Mouse (Mus musculus) neural tube, embryonic 15.5 days (tissue): ENCODE measurements around the gene Diablo. TPM values are rescaled to one million over a fixed set of nuclear protein-coding genes. Genes with fewer than 3 reads are reported as not detected.
"Not testable (repeated sequence)": the region's sequence is repeated elsewhere in the genome, so short reads cannot be mapped to it uniquely, and the experiment has no call there.

Experiments used
- ATAC-seq: fragments of 200-750 bp; cut with Nextera tagmentation; 2 replicates; pipeline ENCODE4 v1.8.0; 2017; ENCODE audit warnings: mild to moderate bottlenecking, moderate TSS enrichment, moderate library complexity; ENCODE audit not compliant: low FRiP score
- H3K27ac ChIP-seq: fragments of 300-500 bp; sonication (generic); replicated peaks from 2 replicates; pipeline ENCODE4 v1.5.1; 2015; ENCODE audit warnings: mild to moderate bottlenecking, inconsistent platforms
- H3K27me3 ChIP-seq: fragments of 300-500 bp; sonication (generic); replicated peaks from 2 replicates; pipeline ENCODE4 v1.6.1; 2015; ENCODE audit warnings: inconsistent platforms
- H3K36me3 ChIP-seq: fragments of 300-500 bp; sonication (generic); 2 replicates; pipeline ENCODE4 v1.6.1; 2015; ENCODE audit warnings: inconsistent platforms
- H3K4me1 ChIP-seq: fragments of 300-500 bp; sonication (generic); 2 replicates; pipeline ENCODE4 v1.6.1; 2015; ENCODE audit warnings: inconsistent platforms
- H3K4me2 ChIP-seq: fragments of 300-500 bp; sonication (generic); 2 replicates; pipeline ENCODE4 v1.6.1; 2015; ENCODE audit warnings: inconsistent platforms, mild to moderate bottlenecking, moderate library complexity
- H3K4me3 ChIP-seq: fragments of 300-500 bp; sonication (generic); replicated peaks from 2 replicates; pipeline ENCODE4 v1.5.1; 2015; ENCODE audit warnings: mild to moderate bottlenecking, inconsistent platforms
- H3K9ac ChIP-seq: fragments of 300-500 bp; sonication (generic); replicated peaks from 2 replicates; pipeline ENCODE4 v1.6.1; 2015; ENCODE audit warnings: mild to moderate bottlenecking, inconsistent platforms
- H3K9me3 ChIP-seq: fragments of 300-500 bp; sonication (generic); replicated peaks from 2 replicates; pipeline ENCODE4 v1.6.1; 2016; ENCODE audit warnings: inconsistent platforms
- WGBS: fragments of 180-500 bp; shearing (Covaris S2); methylation state at CpG from one replicate; pipeline ENCODE4 v1.1.7; 2015; ENCODE audit warnings: mixed read lengths; 5-methylcytosine and 5-hydroxymethylcytosine counted together
- polyA plus RNA-seq: library from polyadenylated mRNA; unstranded; fragments of >200 nt; fragmentation: Nextera tagmentation; extraction: Ambion mirVana; gene quantifications from 2 replicates; pipeline ENCODE4 v1.2.1, GENCODE M21; 2015

Diablo gene
- polyA plus RNA-seq, 1 experiment from 2014 or later: 104 TPM

- peak within 1 kb of the TSS; percentile 58 for H3K9ac ChIP-seq
- H3K4me2 ChIP-seq: peak within 1 kb of the TSS; percentile 94
- H3K9me3 ChIP-seq: no peaks in the 10 kb centered on the region
- peaks cover 27% of the 10 kb centered on the region for H3K4me1 ChIP-seq
- H3K27ac ChIP-seq: peak within 1 kb of the TSS; percentile 79
- no peaks in the 10 kb centered on the region for H3K27me3 ChIP-seq
- no peak for ATAC-seq
- H3K4me3 ChIP-seq: peak within 1 kb of the TSS; percentile 98
- WGBS: 92% methylated on average over 7 of the region's 7 CpGs
- H3K36me3 ChIP-seq: peaks cover 29% of the 10 kb centered on the region
Measured at GRCm38 (mm10) chr5:123525281-123525680, 1.3 kb upstream of the Diablo start, which contains the start of gene Gm49027. Gene Gm49027 (minus strand): TSS chr5:123525488.

- peaks cover 25% of the 10 kb centered on the region for H3K36me3 ChIP-seq
- peak overlapping the region; percentile 98 for H3K4me3 ChIP-seq
- ATAC-seq: peak; percentile 87
- WGBS: under 1% methylated on average over 26 of the region's 27 CpGs
- H3K27ac ChIP-seq: peak overlapping the region; percentile 79
- H3K4me2 ChIP-seq: peak overlapping the region; percentile 94
- H3K9ac ChIP-seq: peak overlapping the region; percentile 58
- no peaks in the 10 kb centered on the region for H3K9me3 ChIP-seq
- H3K4me1 ChIP-seq: peaks cover 27% of the 10 kb centered on the region
- H3K27me3 ChIP-seq: no peaks in the 10 kb centered on the region
Measured at GRCm38 (mm10) chr5:123524393-123524750, 396 bp upstream of the Diablo start.

GRCm38 (mm10) chr5:123522166-123522565, 1.8 kb downstream of the Diablo start:
- Histone ChIP-seq H3K9me3 (no peaks in the 10 kb centered on the region), H3K36me3 (peaks cover 22% of the 10 kb centered on the region)
- WGBS: 100% methylated on average over 1 of the region's 1 CpGs

GRCm38 (mm10) chr5:123521621-123522020, 2.4 kb downstream of the Diablo start:
- Histone ChIP-seq H3K9ac (no peak overlapping the region), H3K27me3 (no peaks in the 10 kb centered on the region), H3K36me3 (peaks cover 24% of the 10 kb centered on the region), H3K4me3 (no peak overlapping the region), H3K9me3 (no peaks in the 10 kb centered on the region), H3K4me1 (peaks cover 27% of the 10 kb centered on the region), H3K4me2 (no peak overlapping the region), H3K27ac (no peak overlapping the region)
- 88% methylated on average over 1 of the region's 1 CpGs for WGBS
- no peak for ATAC-seq

More at GRCm38 (mm10) chr5:123522166-123522565, 1.8 kb downstream of the Diablo start:
- Histone ChIP-seq H3K4me2 (no peak overlapping the region), H3K9ac (no peak overlapping the region), H3K4me1 (peaks cover 27% of the 10 kb centered on the region), H3K27ac (no peak overlapping the region), H3K27me3 (no peaks in the 10 kb centered on the region), H3K4me3 (no peak overlapping the region)
- ATAC-seq: no peak

GRCm38 (mm10) chr5:123520666-123521065, 3.3 kb downstream of the Diablo start:
- no peak for ATAC-seq
- peaks cover 33% of the 10 kb centered on the region for H3K36me3 ChIP-seq
- no peak overlapping the region for H3K27ac ChIP-seq
- H3K4me1 ChIP-seq: peaks cover 27% of the 10 kb centered on the region
- H3K27me3 ChIP-seq: no peaks in the 10 kb centered on the region
- no peak overlapping the region for H3K9ac ChIP-seq
- H3K4me3 ChIP-seq: no peak overlapping the region
- no peaks in the 10 kb centered on the region for H3K9me3 ChIP-seq
- 87% methylated on average over 9 of the region's 9 CpGs for WGBS
- H3K4me2 ChIP-seq: no peak overlapping the region

GRCm38 (mm10) chr5:123514871-123515270, 9.1 kb downstream of the Diablo start:
- no peak overlapping the region for H3K4me2 ChIP-seq
- peaks cover 60% of the 10 kb centered on the region for H3K36me3 ChIP-seq
- 0 out of 2 replicates have a peak, but pooled peaks cover 1% of the 10 kb centered on the region for H3K4me1 ChIP-seq
- H3K27ac ChIP-seq: no peak overlapping the region
- WGBS: 91% methylated on average over 5 of the region's 5 CpGs
- H3K27me3 ChIP-seq: no peaks in the 10 kb centered on the region
- no peaks in the 10 kb centered on the region for H3K9me3 ChIP-seq
- H3K4me3 ChIP-seq: no peak overlapping the region
- H3K9ac ChIP-seq: no peak overlapping the region
- ATAC-seq: no peak

GRCm38 (mm10) chr5:123512102-123512501, 11.9 kb downstream of the Diablo start:
- Histone ChIP-seq H3K4me3 (no peak overlapping the region), H3K4me2 (no peak overlapping the region), H3K9me3 (no peaks in the 10 kb centered on the region), H3K4me1 (peaks cover 21% of the 10 kb centered on the region), H3K27me3 (no peaks in the 10 kb centered on the region), H3K36me3 (peaks cover 41% of the 10 kb centered on the region), H3K9ac (no peak overlapping the region), H3K27ac (no peak overlapping the region)
- WGBS: 75% methylated on average over 3 of the region's 3 CpGs
- ATAC-seq: no peak

GRCm38 (mm10) chr5:123511426-123511825, 12.6 kb downstream of the Diablo start:
- not testable (repeated sequence) for H3K27ac ChIP-seq
- 92% methylated on average over 3 of the region's 3 CpGs for whole genome bisulfite sequencing

GRCm38 (mm10) chr5:123510160-123510559, 13.8 kb downstream of the Diablo start, which contains the start of gene B3gnt4:
Gene B3gnt4 (plus strand): TSS chr5:123510460.
- peaks cover 22% of the 10 kb centered on the region for H3K36me3 ChIP-seq
- H3K4me2 ChIP-seq: peak within 1 kb of the TSS; percentile 85
- no peak within 1 kb of the TSS for H3K9ac ChIP-seq
- H3K4me3 ChIP-seq: peak within 1 kb of the TSS; percentile 56; the same call in 1 of the 2 replicates
- peaks cover 5% of the 10 kb centered on the region for H3K27me3 ChIP-seq
- ATAC-seq: no peak
- no peaks in the 10 kb centered on the region for H3K9me3 ChIP-seq
- 90% methylated on average over 5 of the region's 5 CpGs for WGBS
- no peak within 1 kb of the TSS for H3K27ac ChIP-seq
- peaks cover 21% of the 10 kb centered on the region for H3K4me1 ChIP-seq

More at GRCm38 (mm10) chr5:123511426-123511825, 12.6 kb downstream of the Diablo start:
- not testable (repeated sequence) for ATAC-seq, H3K9ac ChIP-seq, H3K9me3 ChIP-seq, H3K4me2 ChIP-seq, H3K27me3 ChIP-seq, H3K4me3 ChIP-seq
- H3K4me1 ChIP-seq: peaks cover 21% of the 10 kb centered on the region
- H3K36me3 ChIP-seq: peaks cover 35% of the 10 kb centered on the region

GRCm38 (mm10) chr5:123508921-123509320, 15.1 kb downstream of the Diablo start:
- H3K36me3 ChIP-seq: peaks cover 13% of the 10 kb centered on the region
- H3K27me3 ChIP-seq: peaks cover 5% of the 10 kb centered on the region
- no peak overlapping the region for H3K27ac ChIP-seq
- H3K4me1 ChIP-seq: peaks cover 21% of the 10 kb centered on the region
- no peaks in the 10 kb centered on the region for H3K9me3 ChIP-seq
- H3K9ac ChIP-seq: peak overlapping the region; percentile 59
- 0 out of 2 replicates have a peak, but pooled peaks have one; percentile 4 for ATAC-seq
- H3K4me3 ChIP-seq: peak overlapping the region; percentile 56
- peak overlapping the region; percentile 85 for H3K4me2 ChIP-seq
- WGBS: 8% methylated on average over 12 of the region's 12 CpGs

- Histone ChIP-seq H3K4me2 (peak overlapping the region; percentile 85), H3K9me3 (no peaks in the 10 kb centered on the region), H3K27ac (no peak overlapping the region), H3K9ac (peak overlapping the region; percentile 59), H3K27me3 (peaks cover 5% of the 10 kb centered on the region), H3K36me3 (peaks cover 11% of the 10 kb centered on the region), H3K4me1 (peaks cover 21% of the 10 kb centered on the region), H3K4me3 (peak overlapping the region; percentile 56)
- WGBS: 1% methylated on average over 59 of the region's 59 CpGs
- peak; percentile 92 for ATAC-seq
Measured at GRCm38 (mm10) chr5:123507936-123508723, 15.8 kb downstream of the Diablo start.

- no peaks in the 10 kb centered on the region for H3K9me3 ChIP-seq
- ATAC-seq: no peak
- no peaks in the 10 kb centered on the region for H3K36me3 ChIP-seq
- no peak overlapping the region for H3K9ac ChIP-seq
- peaks cover 8% of the 10 kb centered on the region for H3K4me1 ChIP-seq
- H3K27ac ChIP-seq: no peak overlapping the region
- H3K27me3 ChIP-seq: peaks cover 5% of the 10 kb centered on the region
- 73% methylated on average over 4 of the region's 4 CpGs for WGBS
- H3K4me3 ChIP-seq: no peak overlapping the region
- H3K4me2 ChIP-seq: no peak overlapping the region
Measured at GRCm38 (mm10) chr5:123501973-123502372, 22.0 kb downstream of the Diablo start.
